Mouse (Mus musculus): ENCODE results near the gene Mtrex. TPM values are rescaled to one million over a fixed set of nuclear protein-coding genes. Genes with fewer than 3 reads are reported as not detected.

The Mtrex gene
- total RNA-seq, 2 experiments from 2014 or later = 33.9 to 56.7 TPM

DNA sequence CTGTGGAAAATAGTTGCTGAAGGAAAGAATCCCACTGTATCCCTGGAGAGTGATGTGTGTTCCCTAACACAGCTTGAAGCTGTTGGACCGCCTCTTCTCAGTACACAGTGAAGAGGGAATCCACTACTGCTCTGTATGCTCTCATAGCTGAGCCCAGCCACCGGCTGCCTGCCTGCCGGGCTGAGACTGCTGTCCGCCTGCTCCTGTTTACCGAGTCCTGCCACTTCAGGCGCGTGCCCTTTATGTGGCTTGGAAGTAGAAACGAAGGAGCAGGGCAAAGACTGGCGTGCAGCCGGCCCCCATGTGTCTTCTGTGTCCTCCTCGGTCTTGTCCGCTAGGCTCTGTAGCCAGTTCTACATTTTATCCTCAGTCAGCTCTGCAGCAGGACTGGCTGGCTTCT is 92.1 kb downstream of the Mtrex start:
- no peak for ATAC-seq (replicated peaks; ENCODE audit: low FRiP score, poor library complexity, severe bottlenecking)

- ATAC-seq (replicated peaks; ENCODE audit: low FRiP score, poor library complexity, severe bottlenecking) = no peak
These were observed 93.3 kb downstream of the Mtrex start for GRCm38 (mm10) chr13:112833895-112834263.

DNA sequence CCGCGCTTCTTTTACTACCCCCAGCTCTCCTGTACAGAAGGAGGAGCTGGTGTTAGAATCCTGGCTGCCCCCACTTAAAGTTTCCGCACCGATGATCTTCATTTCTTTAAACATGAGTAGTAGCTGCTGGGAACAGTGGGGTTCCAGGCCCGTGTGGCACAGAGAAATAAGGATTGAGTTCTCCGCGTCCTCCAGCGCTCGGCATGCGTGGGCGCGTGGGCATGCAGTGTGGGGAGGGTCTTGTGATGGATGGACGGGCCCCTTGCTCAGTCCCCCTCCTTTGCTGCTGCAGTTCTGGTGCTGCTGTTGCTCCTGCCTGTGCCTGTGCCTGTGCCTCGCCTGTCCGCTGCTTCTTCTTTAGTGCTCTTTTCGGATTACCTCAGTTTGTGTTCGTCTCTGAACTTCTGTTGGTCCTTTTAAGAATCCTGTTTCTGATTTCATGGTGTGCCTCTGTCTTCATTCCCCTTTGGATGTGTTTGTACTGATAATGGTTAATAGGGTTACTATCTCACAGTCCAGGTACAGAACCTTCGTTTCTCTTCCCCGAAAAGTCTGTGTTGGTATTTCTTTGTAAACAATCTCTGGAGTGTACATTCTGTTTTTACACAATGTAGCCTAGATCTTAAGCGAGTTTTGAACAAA is 93.8 kb downstream of the Mtrex start:
- peak; percentile 53 for ATAC-seq (replicated peaks; ENCODE audit: low FRiP score, poor library complexity, severe bottlenecking)

DNA sequence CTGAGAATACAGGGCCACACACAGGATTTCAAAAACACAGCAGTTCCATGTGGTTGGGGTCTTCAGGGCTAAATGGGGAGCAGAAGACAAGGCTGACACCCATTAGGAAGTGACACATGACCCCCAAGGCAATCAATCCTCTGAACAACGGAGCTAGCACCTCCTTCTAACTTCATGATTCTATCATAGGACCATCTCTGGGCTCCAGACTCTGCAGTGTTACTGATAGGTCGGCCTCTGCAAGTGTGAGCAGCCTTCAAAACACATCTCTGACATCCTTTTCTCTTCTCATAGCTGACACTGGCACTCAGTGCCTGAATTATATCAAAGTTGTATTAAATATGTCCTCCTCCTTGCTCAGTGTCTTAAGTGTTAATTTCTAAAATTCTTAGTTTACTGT is 94.6 kb downstream of the Mtrex start:
- peak; percentile 42; the same call in 1 of the 2 replicates for ATAC-seq (replicated peaks; ENCODE audit: low FRiP score, poor library complexity, severe bottlenecking)

DNA sequence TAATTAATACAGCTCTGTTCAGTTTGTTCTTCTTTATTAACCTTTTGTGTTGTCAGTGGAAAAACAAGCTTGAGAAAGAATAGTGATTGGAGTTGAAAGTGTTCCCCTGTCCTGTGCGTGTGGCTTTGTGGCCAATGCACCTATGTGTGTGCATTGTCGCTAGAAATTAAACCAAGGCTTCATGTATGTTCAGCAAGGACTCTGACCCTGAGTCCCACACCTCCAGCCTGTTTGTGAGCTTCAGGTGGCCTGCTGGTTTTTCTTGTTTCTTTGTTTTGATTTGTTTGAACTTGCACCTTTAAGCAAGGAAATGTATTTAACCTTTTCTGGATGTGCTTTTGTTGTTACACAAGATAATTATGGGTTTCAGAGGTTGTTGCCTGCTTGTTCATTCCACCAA is 97.6 kb downstream of the Mtrex start:
- no peak for ATAC-seq (replicated peaks; ENCODE audit: low FRiP score, poor library complexity, severe bottlenecking)

- 0 out of 2 replicates have a peak, but pooled peaks have one; percentile 20 for ATAC-seq (replicated peaks; ENCODE audit: low FRiP score, poor library complexity, severe bottlenecking)
These were observed 101.7 kb downstream of the Mtrex start for GRCm38 (mm10) chr13:112825479-112825878.

GRCm38 (mm10) chr13:112823911-112824648 is 103.1 kb downstream of the Mtrex start:
- ATAC-seq (replicated peaks; ENCODE audit: low FRiP score, poor library complexity, severe bottlenecking) = no peak

GRCm38 (mm10) chr13:112823236-112823910 is 103.8 kb downstream of the Mtrex start:
- ATAC-seq (replicated peaks; ENCODE audit: low FRiP score, poor library complexity, severe bottlenecking) = no peak

- ATAC-seq (replicated peaks; ENCODE audit: low FRiP score, poor library complexity, severe bottlenecking) = no peak
These were observed 104.8 kb downstream of the Mtrex start for GRCm38 (mm10) chr13:112822413-112822812.

GRCm38 (mm10) chr13:112818125-112818524 is 109.1 kb downstream of the Mtrex start:
- ATAC-seq (replicated peaks; ENCODE audit: low FRiP score, poor library complexity, severe bottlenecking) = no peak

Other genes starting within 250 kb of the Mtrex start
- 89.2 and 96.3 TPM in 2 replicates for gene Plpp1, start 126.6 kb downstream of the Mtrex start, total RNA-seq (2015; ENCODE audit: low replicate concordance)
- gene Plpp1, start 126.6 kb downstream of the Mtrex start, total RNA-seq (2017; ENCODE audit: low replicate concordance) = 68.1 and 85.5 TPM in 2 replicates
- 3.1 and 9.2 TPM in 2 replicates for gene Dhx29, start 56 bp upstream of the Mtrex start, total RNA-seq (2015; ENCODE audit: low replicate concordance)
- 6.4 and 7.8 TPM in 2 replicates for gene Dhx29, start 56 bp upstream of the Mtrex start, total RNA-seq (2017; ENCODE audit: low replicate concordance)
- gene Ccno, start 60.4 kb upstream of the Mtrex start, total RNA-seq (2015; ENCODE audit: low replicate concordance) = 5.2 and 10.0 TPM in 2 replicates
- gene Ccno, start 60.4 kb upstream of the Mtrex start, total RNA-seq (2017; ENCODE audit: low replicate concordance) = 2.0 TPM in 2 replicates
- gene Mcidas, start 66.4 kb upstream of the Mtrex start, total RNA-seq (2015; ENCODE audit: low replicate concordance) = not detected in 2 replicates
- not detected in 2 replicates for gene Mcidas, start 66.4 kb upstream of the Mtrex start, total RNA-seq (2017; ENCODE audit: low replicate concordance)
- not detected in 2 replicates for gene Cdc20b, start 107.7 kb upstream of the Mtrex start, total RNA-seq (2015; ENCODE audit: low replicate concordance)
- gene Cdc20b, start 107.7 kb upstream of the Mtrex start, total RNA-seq (2017; ENCODE audit: low replicate concordance) = not detected in 2 replicates
- not detected in 2 replicates for gene Gpx8, start 119.0 kb upstream of the Mtrex start, total RNA-seq (2015; ENCODE audit: low replicate concordance)
- gene Gpx8, start 119.0 kb upstream of the Mtrex start, total RNA-seq (2017; ENCODE audit: low replicate concordance) = not detected in 2 replicates
- not detected in 2 replicates for gene Gzma, start 173.6 kb upstream of the Mtrex start, total RNA-seq (2015; ENCODE audit: low replicate concordance)
- gene Gzma, start 173.6 kb upstream of the Mtrex start, total RNA-seq (2017; ENCODE audit: low replicate concordance) = 1.1 TPM in 1 of 2 replicates, not detected in the other

All from erythroblast, adult 5-6 weeks (primary cell).